Mouse (Mus musculus): ENCODE measurements at regions not wholly inside any gene's neighbourhood (a gene's known extent, or its start where the extent isn't known, plus 50 kb on each side); places are given as distances from the start of the nearest gene placed in this dataset.

GRCm38 (mm10) chr9:115800624-115801023 is 108.6 kb upstream of the Gadl1 start:
- Histone ChIP-seq H3K4me3 (ENCODE audit: control insufficient read depth, low read depth, low read length) (no peak overlapping the region), H3K36me3 (ENCODE audit: control insufficient read depth, insufficient read depth, low read length) (no peaks in the 10 kb centered on the region), H3K4me1 (ENCODE audit: control insufficient read depth, insufficient read depth, low read length) (no peaks in the 10 kb centered on the region), H3K27me3 (ENCODE audit: control insufficient read depth, insufficient read depth, low read length) (no peaks in the 10 kb centered on the region), H3K27ac (ENCODE audit: control insufficient read depth, insufficient read depth, low read depth, low read length) (no peak overlapping the region)
- TF ChIP-seq CTCF (IDR thresholded peaks at IDR 0.05; ENCODE audit: control insufficient read depth, insufficient read depth, insufficient replicate concordance, low read depth, low read length) (no peak), POLR2A (IDR thresholded peaks at IDR 0.05; ENCODE audit: control insufficient read depth, low read depth, low read length) (no peak)

- Histone ChIP-seq H3K27me3 (ENCODE audit: control insufficient read depth, insufficient read depth, low read length) (no peaks in the 10 kb centered on the region), H3K36me3 (ENCODE audit: control insufficient read depth, insufficient read depth, low read length) (no peaks in the 10 kb centered on the region), H3K27ac (ENCODE audit: control insufficient read depth, insufficient read depth, low read depth, low read length) (no peak overlapping the region), H3K4me3 (ENCODE audit: control insufficient read depth, low read depth, low read length) (no peak overlapping the region), H3K4me1 (ENCODE audit: control insufficient read depth, insufficient read depth, low read length) (no peaks in the 10 kb centered on the region)
- TF ChIP-seq CTCF (IDR thresholded peaks at IDR 0.05; ENCODE audit: control insufficient read depth, insufficient read depth, insufficient replicate concordance, low read depth, low read length) (no peak), POLR2A (IDR thresholded peaks at IDR 0.05; ENCODE audit: control insufficient read depth, low read depth, low read length) (no peak)
Observed at GRCm38 (mm10) chr9:115803071-115803470, 106.2 kb upstream of the Gadl1 start.

DNA sequence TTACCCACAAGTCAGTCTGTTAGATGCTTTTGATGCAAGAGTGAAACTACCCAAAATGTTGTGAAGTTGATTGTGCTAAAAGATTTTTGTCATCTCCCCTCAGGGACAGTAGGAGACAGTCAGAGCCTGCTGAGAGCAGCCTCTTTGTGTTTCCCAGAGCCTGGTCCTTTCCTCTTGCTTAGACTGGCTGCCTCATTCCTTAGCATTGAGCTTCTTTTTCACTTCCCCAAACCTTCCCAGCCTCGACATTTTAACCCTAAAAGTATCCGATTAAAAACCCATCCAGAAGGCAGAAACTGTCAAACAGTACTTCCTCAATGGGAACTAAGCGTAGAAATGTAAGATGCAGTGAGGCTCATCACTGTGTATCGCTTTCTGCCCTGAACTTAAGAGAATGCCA is 104.0 kb upstream of the Gadl1 start:
- Histone ChIP-seq H3K4me3 (ENCODE audit: control insufficient read depth, low read depth, low read length) (no peak overlapping the region), H3K27ac (ENCODE audit: control insufficient read depth, insufficient read depth, low read depth, low read length) (no peak overlapping the region), H3K4me1 (ENCODE audit: control insufficient read depth, insufficient read depth, low read length) (no peaks in the 10 kb centered on the region), H3K36me3 (ENCODE audit: control insufficient read depth, insufficient read depth, low read length) (no peaks in the 10 kb centered on the region), H3K27me3 (ENCODE audit: control insufficient read depth, insufficient read depth, low read length) (no peaks in the 10 kb centered on the region)
- TF ChIP-seq CTCF (IDR thresholded peaks at IDR 0.05; ENCODE audit: control insufficient read depth, insufficient read depth, insufficient replicate concordance, low read depth, low read length) = no peak
- no peak for TF ChIP-seq POLR2A (IDR thresholded peaks at IDR 0.05; ENCODE audit: control insufficient read depth, low read depth, low read length)

GRCm38 (mm10) chr9:115806018-115806702 is 103.1 kb upstream of the Gadl1 start:
- H3K4me1 ChIP-seq (ENCODE audit: control insufficient read depth, insufficient read depth, low read length) = no peaks in the 10 kb centered on the region
- H3K36me3 ChIP-seq (ENCODE audit: control insufficient read depth, insufficient read depth, low read length) = no peaks in the 10 kb centered on the region
- no peak overlapping the region for H3K4me3 ChIP-seq (ENCODE audit: control insufficient read depth, low read depth, low read length)
- H3K27ac ChIP-seq (ENCODE audit: control insufficient read depth, insufficient read depth, low read depth, low read length) = no peak overlapping the region
- no peaks in the 10 kb centered on the region for H3K27me3 ChIP-seq (ENCODE audit: control insufficient read depth, insufficient read depth, low read length)
- TF ChIP-seq CTCF (IDR thresholded peaks at IDR 0.05; ENCODE audit: control insufficient read depth, insufficient read depth, insufficient replicate concordance, low read depth, low read length) = no peak
- no peak for TF ChIP-seq POLR2A (IDR thresholded peaks at IDR 0.05; ENCODE audit: control insufficient read depth, low read depth, low read length)

DNA sequence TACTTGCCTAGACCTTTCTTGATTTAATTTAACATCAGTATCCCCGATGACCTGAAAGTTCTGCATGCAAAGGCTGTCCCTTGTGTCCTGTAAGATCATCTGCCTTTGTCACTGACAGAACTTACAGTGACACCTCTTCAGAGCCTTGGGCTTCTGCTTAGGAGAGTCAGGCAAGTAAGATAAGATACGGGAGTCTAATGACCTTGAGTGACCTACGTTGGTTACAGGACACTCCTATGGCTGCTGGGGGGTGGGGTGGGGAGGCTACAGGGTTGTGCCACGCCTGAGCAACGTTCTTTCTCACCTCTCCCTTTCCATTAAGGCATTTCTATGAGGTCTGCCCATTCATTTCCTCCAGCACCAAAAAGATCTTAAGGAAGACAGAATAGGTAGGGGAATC is 69.1 kb upstream of the Gadl1 start:
- Histone ChIP-seq H3K27ac (ENCODE audit: control insufficient read depth, insufficient read depth, low read depth, low read length) (no peak overlapping the region), H3K4me3 (ENCODE audit: control insufficient read depth, low read depth, low read length) (no peak overlapping the region), H3K4me1 (ENCODE audit: control insufficient read depth, insufficient read depth, low read length) (no peaks in the 10 kb centered on the region), H3K36me3 (ENCODE audit: control insufficient read depth, insufficient read depth, low read length) (no peaks in the 10 kb centered on the region), H3K27me3 (ENCODE audit: control insufficient read depth, insufficient read depth, low read length) (no peaks in the 10 kb centered on the region)
- no peak for TF ChIP-seq CTCF (IDR thresholded peaks at IDR 0.05; ENCODE audit: control insufficient read depth, insufficient read depth, insufficient replicate concordance, low read depth, low read length)
- TF ChIP-seq POLR2A (IDR thresholded peaks at IDR 0.05; ENCODE audit: control insufficient read depth, low read depth, low read length) = no peak

- no peak for TF ChIP-seq POLR2A (IDR thresholded peaks at IDR 0.05; ENCODE audit: control insufficient read depth, low read depth, low read length)
- no peak for TF ChIP-seq CTCF (IDR thresholded peaks at IDR 0.05; ENCODE audit: control insufficient read depth, insufficient read depth, insufficient replicate concordance, low read depth, low read length)
- no peaks in the 10 kb centered on the region for H3K4me1 ChIP-seq (ENCODE audit: control insufficient read depth, insufficient read depth, low read length)
- H3K27me3 ChIP-seq (ENCODE audit: control insufficient read depth, insufficient read depth, low read length) = no peaks in the 10 kb centered on the region
- H3K27ac ChIP-seq (ENCODE audit: control insufficient read depth, insufficient read depth, low read depth, low read length) = no peak overlapping the region
- no peaks in the 10 kb centered on the region for H3K36me3 ChIP-seq (ENCODE audit: control insufficient read depth, insufficient read depth, low read length)
- no peak overlapping the region for H3K4me3 ChIP-seq (ENCODE audit: control insufficient read depth, low read depth, low read length)
Observed at GRCm38 (mm10) chr9:115840791-115841190, 68.5 kb upstream of the Gadl1 start.

GRCm38 (mm10) chr9:115841684-115842083 is 67.6 kb upstream of the Gadl1 start:
- H3K36me3 ChIP-seq (ENCODE audit: control insufficient read depth, insufficient read depth, low read length) = no peaks in the 10 kb centered on the region
- H3K4me3 ChIP-seq (ENCODE audit: control insufficient read depth, low read depth, low read length) = no peak overlapping the region
- TF ChIP-seq POLR2A (IDR thresholded peaks at IDR 0.05; ENCODE audit: control insufficient read depth, low read depth, low read length) = no peak
- no peak for TF ChIP-seq CTCF (IDR thresholded peaks at IDR 0.05; ENCODE audit: control insufficient read depth, insufficient read depth, insufficient replicate concordance, low read depth, low read length)
- no peak overlapping the region for H3K27ac ChIP-seq (ENCODE audit: control insufficient read depth, insufficient read depth, low read depth, low read length)
- no peaks in the 10 kb centered on the region for H3K27me3 ChIP-seq (ENCODE audit: control insufficient read depth, insufficient read depth, low read length)
- no peaks in the 10 kb centered on the region for H3K4me1 ChIP-seq (ENCODE audit: control insufficient read depth, insufficient read depth, low read length)
